Mouse (Mus musculus): ENCODE measurements around the gene Itih1. TPM values are rescaled to one million over a fixed set of nuclear protein-coding genes. Genes with fewer than 3 reads are reported as not detected.

The Itih1 gene
- polyA plus RNA-seq, 1 experiment from 2014 or later, result 0.09 TPM

DNA sequence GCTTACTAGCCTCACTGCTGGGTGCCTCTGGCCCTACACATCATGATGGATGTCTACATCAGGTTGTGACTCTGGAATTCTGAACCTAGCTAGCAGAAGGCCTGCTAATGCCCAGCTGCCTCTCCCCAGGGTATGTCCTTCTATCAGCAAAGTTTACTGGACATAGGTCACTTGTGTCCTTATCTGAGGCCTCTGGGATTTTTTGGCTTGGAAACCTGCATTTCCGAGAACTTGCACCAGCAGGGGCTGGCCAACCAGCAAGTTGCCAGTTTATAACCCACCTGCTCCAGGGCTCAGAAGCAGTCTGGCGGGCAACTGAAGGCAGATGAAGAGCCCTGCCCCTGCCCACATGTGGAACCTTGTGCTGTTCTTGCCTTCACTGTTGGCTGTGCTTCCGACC, 56.9 kb downstream of the Itih1 start, which contains the start of gene Itih4:
TSS of gene Itih4 (plus strand) at position 273 of the 400 bp plus-strand sequence.
- Histone ChIP-seq H3K27me3 (ENCODE audit: control insufficient read depth, insufficient read depth, low read depth, low read length) (no peaks in the 10 kb centered on the region; the same call in 1 of the 2 replicates), H3K4me3 (ENCODE audit: low read length) (no peak within 1 kb of the TSS), H3K4me2 (ENCODE audit: low read depth, low read length) (no peak within 1 kb of the TSS), H3K27ac (ENCODE audit: low read length) (no peak within 1 kb of the TSS), H3K9me3 (ENCODE audit: control insufficient read depth, low read length) (no peaks in the 10 kb centered on the region), H3K36me3 (ENCODE audit: control insufficient read depth, insufficient read depth, low read length) (no peaks in the 10 kb centered on the region), H3K9ac (ENCODE audit: low read length) (no peak within 1 kb of the TSS), H3K4me1 (replicated peaks; ENCODE audit: control insufficient read depth, insufficient read depth, low read length) (peaks cover 14% of the 10 kb centered on the region)
- no peak for ATAC-seq (ENCODE audit: low read depth)
- 79% methylated on average over 3 of the region's 3 CpGs for WGBS

DNA sequence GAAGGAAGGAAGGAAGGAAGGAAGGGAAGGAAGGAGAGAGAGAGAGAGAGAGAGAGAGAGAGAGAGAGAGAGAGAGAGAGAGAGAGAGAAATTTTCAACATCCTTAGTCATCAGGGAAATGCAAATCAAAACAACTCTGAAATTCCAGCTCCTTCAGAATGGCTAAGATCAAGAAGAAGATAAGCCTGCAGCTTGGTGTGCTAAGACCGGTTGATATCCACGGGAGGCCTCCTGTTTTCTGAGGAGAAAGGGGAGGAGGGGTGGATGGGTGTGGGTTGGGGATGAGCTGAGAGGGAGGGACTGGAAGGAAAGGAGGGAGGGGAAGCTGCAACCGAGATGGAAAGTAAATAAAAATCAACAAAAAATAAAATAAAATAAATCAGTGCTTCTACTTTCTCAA, 57.8 kb downstream of the Itih1 start:
- ATAC-seq (ENCODE audit: low read depth), result no peak
- WGBS, result 7% methylated on average over 3 of the region's 3 CpGs

DNA sequence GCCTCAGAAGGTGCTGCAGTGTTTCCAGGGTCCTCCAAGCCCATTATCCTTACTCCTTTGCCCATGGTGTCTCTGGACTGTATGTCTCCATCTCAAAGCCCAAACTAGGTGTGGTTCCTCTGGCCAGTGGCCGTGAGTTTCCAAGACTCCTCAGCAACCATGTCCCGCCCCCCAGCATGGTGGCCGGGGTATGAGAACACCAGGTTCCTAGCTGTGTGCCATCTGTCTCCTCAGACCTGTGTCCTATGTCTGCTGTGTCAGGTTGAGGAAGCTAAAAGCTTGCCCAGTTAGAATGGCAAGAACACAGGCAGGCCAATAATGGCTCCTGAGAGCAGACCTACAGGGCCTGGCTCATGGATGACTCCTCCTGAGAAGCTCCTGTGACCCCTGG, 61.4 kb downstream of the Itih1 start:
- H3K36me3 ChIP-seq (ENCODE audit: control insufficient read depth, insufficient read depth, low read length), result no peaks in the 10 kb centered on the region
- H3K27me3 ChIP-seq (ENCODE audit: control insufficient read depth, insufficient read depth, low read depth, low read length), result no peaks in the 10 kb centered on the region
- no peak overlapping the region for H3K27ac ChIP-seq (ENCODE audit: low read length)
- H3K4me2 ChIP-seq (ENCODE audit: low read depth, low read length), result no peak overlapping the region
- ATAC-seq (ENCODE audit: low read depth), result no peak
- peaks cover 18% of the 10 kb centered on the region for H3K4me1 ChIP-seq (replicated peaks; ENCODE audit: control insufficient read depth, insufficient read depth, low read length)
- no peak overlapping the region for H3K4me3 ChIP-seq (ENCODE audit: low read length)
- 82% methylated on average over 3 of the region's 3 CpGs for WGBS
- H3K9ac ChIP-seq (ENCODE audit: low read length), result no peak overlapping the region
- no peaks in the 10 kb centered on the region for H3K9me3 ChIP-seq (ENCODE audit: control insufficient read depth, low read length)

More for the DNA sequence above, 57.8 kb downstream of the Itih1 start:
- Histone ChIP-seq H3K27me3 (ENCODE audit: control insufficient read depth, insufficient read depth, low read depth, low read length) (no peaks in the 10 kb centered on the region; the same call in 1 of the 2 replicates), H3K4me1 (replicated peaks; ENCODE audit: control insufficient read depth, insufficient read depth, low read length) (peaks cover 14% of the 10 kb centered on the region), H3K4me3 (ENCODE audit: low read length) (no peak overlapping the region), H3K4me2 (ENCODE audit: low read depth, low read length) (no peak overlapping the region), H3K9ac (ENCODE audit: low read length) (no peak overlapping the region), H3K27ac (ENCODE audit: low read length) (no peak overlapping the region), H3K36me3 (ENCODE audit: control insufficient read depth, insufficient read depth, low read length) (no peaks in the 10 kb centered on the region), H3K9me3 (ENCODE audit: control insufficient read depth, low read length) (no peaks in the 10 kb centered on the region)

DNA sequence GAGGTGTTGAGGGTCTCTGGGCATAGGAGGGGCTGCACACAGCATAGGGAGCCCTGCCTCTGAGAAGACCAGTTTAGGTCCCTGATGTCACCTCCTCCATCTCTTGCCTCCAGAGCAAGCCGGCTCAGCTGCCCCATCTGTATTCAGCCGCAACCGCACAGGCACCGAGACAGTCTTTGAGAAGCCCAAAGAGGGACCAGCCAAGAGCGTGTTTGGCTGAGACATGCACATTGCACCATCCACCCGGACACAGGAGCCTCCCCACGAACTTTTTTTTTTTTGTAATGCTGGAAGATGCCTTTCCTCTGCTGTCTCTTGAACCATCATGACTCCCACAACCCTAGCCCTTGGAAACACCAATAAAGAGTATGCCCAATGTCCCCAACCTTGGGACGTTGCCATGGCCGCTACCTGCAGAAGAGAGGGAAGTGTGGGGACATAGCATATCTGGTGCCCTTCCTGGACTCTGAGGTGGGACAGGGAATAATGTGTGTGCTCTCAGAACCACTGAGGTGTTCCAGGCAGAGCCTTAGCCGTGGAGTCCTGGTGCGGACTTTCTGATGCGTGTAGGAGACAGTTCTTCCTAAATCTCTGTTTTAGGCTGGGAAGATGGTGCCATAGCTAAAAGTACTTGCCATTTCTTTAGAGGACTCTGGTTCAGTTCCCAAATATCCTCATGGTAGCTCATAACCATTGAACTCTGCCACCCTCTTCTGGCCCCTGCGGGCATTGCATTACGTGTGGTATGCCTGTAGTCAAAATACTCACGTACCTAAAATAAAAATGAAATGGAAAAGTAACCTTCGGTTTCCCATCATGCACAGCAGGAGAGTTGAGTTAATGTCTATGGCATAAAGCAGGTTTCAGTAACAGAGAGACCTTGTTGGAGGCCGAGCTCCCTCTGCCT, 62.0 kb downstream of the Itih1 start:
- Histone ChIP-seq H3K4me2 (ENCODE audit: low read depth, low read length) (no peak overlapping the region), H3K9ac (ENCODE audit: low read length) (no peak overlapping the region), H3K27me3 (ENCODE audit: control insufficient read depth, insufficient read depth, low read depth, low read length) (no peaks in the 10 kb centered on the region), H3K27ac (ENCODE audit: low read length) (no peak overlapping the region), H3K4me3 (ENCODE audit: low read length) (no peak overlapping the region), H3K4me1 (replicated peaks; ENCODE audit: control insufficient read depth, insufficient read depth, low read length) (peaks cover 22% of the 10 kb centered on the region), H3K36me3 (ENCODE audit: control insufficient read depth, insufficient read depth, low read length) (no peaks in the 10 kb centered on the region), H3K9me3 (ENCODE audit: control insufficient read depth, low read length) (no peaks in the 10 kb centered on the region)
- no peak for ATAC-seq (ENCODE audit: low read depth)
- WGBS, result 75% methylated on average over 17 of the region's 17 CpGs

DNA sequence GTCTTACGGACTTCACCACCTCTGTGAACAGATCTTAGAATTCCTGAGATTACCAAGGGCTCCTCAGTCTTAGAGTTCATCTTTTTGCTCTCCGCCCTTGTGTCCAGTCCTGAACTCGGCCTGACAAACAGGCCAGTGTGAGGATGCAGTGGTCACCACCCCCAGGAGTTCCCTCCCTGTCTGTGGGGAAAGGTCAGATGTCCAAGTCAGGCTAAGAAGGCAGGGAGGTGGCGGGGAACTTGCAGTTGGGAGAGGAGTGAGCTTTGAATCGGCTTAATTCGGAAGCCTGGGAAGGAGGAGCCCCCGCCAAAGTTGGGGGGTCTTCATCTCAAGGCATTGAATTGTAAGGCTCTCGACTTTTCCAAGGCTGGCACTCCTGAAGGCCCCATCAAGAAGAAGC, 62.8 kb downstream of the Itih1 start:
- H3K4me2 ChIP-seq (ENCODE audit: low read depth, low read length), result no peak overlapping the region
- H3K36me3 ChIP-seq (ENCODE audit: control insufficient read depth, insufficient read depth, low read length), result 0 out of 2 replicates have a peak, but pooled peaks cover 2% of the 10 kb centered on the region
- no peaks in the 10 kb centered on the region for H3K27me3 ChIP-seq (ENCODE audit: control insufficient read depth, insufficient read depth, low read depth, low read length)
- H3K4me3 ChIP-seq (ENCODE audit: low read length), result no peak overlapping the region
- H3K27ac ChIP-seq (ENCODE audit: low read length), result no peak overlapping the region
- WGBS, result 71% methylated on average over 8 of the region's 8 CpGs
- no peak overlapping the region for H3K9ac ChIP-seq (ENCODE audit: low read length)
- peaks cover 30% of the 10 kb centered on the region for H3K4me1 ChIP-seq (replicated peaks; ENCODE audit: control insufficient read depth, insufficient read depth, low read length)
- H3K9me3 ChIP-seq (ENCODE audit: control insufficient read depth, low read length), result no peaks in the 10 kb centered on the region
- no peak for ATAC-seq (ENCODE audit: low read depth)

DNA sequence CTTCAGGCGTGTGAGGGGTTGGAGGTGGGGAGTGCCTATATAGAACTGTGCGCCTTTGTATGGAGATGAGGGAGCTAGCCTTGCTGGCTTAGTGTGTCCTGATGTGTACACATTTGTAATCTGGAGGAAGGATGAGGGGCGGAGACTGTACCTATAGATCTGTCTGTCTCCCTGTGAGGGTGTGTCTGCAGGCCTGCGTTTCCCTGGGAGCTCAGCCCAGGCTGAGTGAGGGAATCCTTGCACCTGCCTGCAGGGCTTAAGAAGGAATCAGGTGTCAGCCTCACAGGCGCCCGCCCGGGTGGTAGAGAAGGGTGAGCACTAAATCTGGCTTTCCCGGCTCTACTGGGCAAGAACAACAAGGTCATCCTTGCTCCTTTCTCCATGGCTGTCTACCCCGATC, 63.3 kb downstream of the Itih1 start:
- Histone ChIP-seq H3K36me3 (ENCODE audit: control insufficient read depth, insufficient read depth, low read length) (0 out of 2 replicates have a peak, but pooled peaks cover 2% of the 10 kb centered on the region), H3K9me3 (ENCODE audit: control insufficient read depth, low read length) (no peaks in the 10 kb centered on the region), H3K9ac (ENCODE audit: low read length) (peak overlapping the region; percentile 24; the same call in 1 of the 2 replicates), H3K4me3 (ENCODE audit: low read length) (no peak overlapping the region), H3K27ac (ENCODE audit: low read length) (peak overlapping the region; percentile 82), H3K4me1 (replicated peaks; ENCODE audit: control insufficient read depth, insufficient read depth, low read length) (peaks cover 31% of the 10 kb centered on the region), H3K27me3 (ENCODE audit: control insufficient read depth, insufficient read depth, low read depth, low read length) (no peaks in the 10 kb centered on the region), H3K4me2 (ENCODE audit: low read depth, low read length) (no peak overlapping the region)
- 52% methylated on average over 9 of the region's 9 CpGs for WGBS
- no peak for ATAC-seq (ENCODE audit: low read depth)

Other genes starting within 250 kb of the Itih1 start
- 10.6 and 11.6 TPM in 2 replicates for gene Sfmbt1, start 228.4 kb downstream of the Itih1 start, polyA plus RNA-seq (2015; fragmentation: Nextera tagmentation; extraction: Ambion mirVana)
- 27.0 and 38.3 TPM in 2 replicates for gene Tmem110, start 117.7 kb downstream of the Itih1 start, polyA plus RNA-seq (2015; fragmentation: Nextera tagmentation; extraction: Ambion mirVana)
- 9.9 and 12.6 TPM in 2 replicates for gene Mustn1, start 64.1 kb downstream of the Itih1 start, polyA plus RNA-seq (2015; fragmentation: Nextera tagmentation; extraction: Ambion mirVana)
- gene Itih4, start 56.8 kb downstream of the Itih1 start, polyA plus RNA-seq (2015; fragmentation: Nextera tagmentation; extraction: Ambion mirVana), result 0.59 and 3.7 TPM in 2 replicates
- 0.98 and 8.5 TPM in 2 replicates for gene Itih3, start 19.5 kb downstream of the Itih1 start, polyA plus RNA-seq (2015; fragmentation: Nextera tagmentation; extraction: Ambion mirVana)
- gene Nek4, start 8.1 kb upstream of the Itih1 start, polyA plus RNA-seq (2015; fragmentation: Nextera tagmentation; extraction: Ambion mirVana), result 13.0 and 14.0 TPM in 2 replicates
- 67.9 and 70.2 TPM in 2 replicates for gene Glt8d1, start 58.1 kb upstream of the Itih1 start, polyA plus RNA-seq (2015; fragmentation: Nextera tagmentation; extraction: Ambion mirVana)
- 434 and 441 TPM in 2 replicates for gene Spcs1, start 58.4 kb upstream of the Itih1 start, polyA plus RNA-seq (2015; fragmentation: Nextera tagmentation; extraction: Ambion mirVana)
- 115 and 120 TPM in 2 replicates for gene Pbrm1, start 75.8 kb upstream of the Itih1 start, polyA plus RNA-seq (2015; fragmentation: Nextera tagmentation; extraction: Ambion mirVana)
- gene Gnl3, start 75.9 kb upstream of the Itih1 start, polyA plus RNA-seq (2015; fragmentation: Nextera tagmentation; extraction: Ambion mirVana), result 65.8 and 76.2 TPM in 2 replicates
- gene Smim4, start 185.7 kb upstream of the Itih1 start, polyA plus RNA-seq (2015; fragmentation: Nextera tagmentation; extraction: Ambion mirVana), result 79.4 and 82.2 TPM in 2 replicates
- gene Nt5dc2, start 187.8 kb upstream of the Itih1 start, polyA plus RNA-seq (2015; fragmentation: Nextera tagmentation; extraction: Ambion mirVana), result 379 and 414 TPM in 2 replicates
- gene Stab1, start 225.4 kb upstream of the Itih1 start, polyA plus RNA-seq (2015; fragmentation: Nextera tagmentation; extraction: Ambion mirVana), result 48.9 and 52.1 TPM in 2 replicates

Data from lung, embryonic 16.5 days (tissue).